Mouse (Mus musculus): ENCODE results near the gene Bscl2.
"Not testable (repeated sequence)": the region's sequence is repeated elsewhere in the genome, so short reads cannot be mapped to it uniquely, and the experiment has no call there.

The Bscl2 gene

DNA sequence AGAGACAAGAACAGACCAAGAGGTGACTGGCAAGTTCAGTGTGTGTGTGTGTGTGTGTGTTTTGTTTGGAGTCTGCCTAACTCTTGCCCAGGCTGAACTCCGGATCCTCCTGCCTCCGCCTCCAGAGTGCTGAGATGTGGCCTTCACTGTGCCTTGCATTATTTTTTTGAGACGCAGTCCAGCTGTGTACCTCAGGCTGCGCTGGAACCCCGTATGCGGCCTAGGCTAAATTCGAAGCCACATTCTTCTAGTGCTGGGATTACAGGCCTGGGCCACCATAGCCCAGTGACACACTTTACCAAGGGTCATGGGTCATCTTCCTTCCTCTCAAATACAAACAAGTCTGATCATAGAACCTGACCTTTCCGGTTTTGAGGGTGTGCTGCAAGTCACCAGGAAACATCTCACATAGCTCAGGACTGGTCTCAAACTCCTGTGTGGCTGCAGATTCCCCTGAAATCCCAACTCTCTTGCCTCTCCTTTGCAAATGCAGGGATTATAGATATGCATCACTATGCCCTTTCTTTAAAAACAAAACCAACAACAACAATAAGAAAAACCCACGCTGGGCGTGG, 35.1 kb downstream of the Bscl2 start:
- DNase-seq = no peak

GRCm38 (mm10) chr19:8875031-8875430, 37.8 kb downstream of the Bscl2 start:
- DNase-seq = peak; percentile 88

DNA sequence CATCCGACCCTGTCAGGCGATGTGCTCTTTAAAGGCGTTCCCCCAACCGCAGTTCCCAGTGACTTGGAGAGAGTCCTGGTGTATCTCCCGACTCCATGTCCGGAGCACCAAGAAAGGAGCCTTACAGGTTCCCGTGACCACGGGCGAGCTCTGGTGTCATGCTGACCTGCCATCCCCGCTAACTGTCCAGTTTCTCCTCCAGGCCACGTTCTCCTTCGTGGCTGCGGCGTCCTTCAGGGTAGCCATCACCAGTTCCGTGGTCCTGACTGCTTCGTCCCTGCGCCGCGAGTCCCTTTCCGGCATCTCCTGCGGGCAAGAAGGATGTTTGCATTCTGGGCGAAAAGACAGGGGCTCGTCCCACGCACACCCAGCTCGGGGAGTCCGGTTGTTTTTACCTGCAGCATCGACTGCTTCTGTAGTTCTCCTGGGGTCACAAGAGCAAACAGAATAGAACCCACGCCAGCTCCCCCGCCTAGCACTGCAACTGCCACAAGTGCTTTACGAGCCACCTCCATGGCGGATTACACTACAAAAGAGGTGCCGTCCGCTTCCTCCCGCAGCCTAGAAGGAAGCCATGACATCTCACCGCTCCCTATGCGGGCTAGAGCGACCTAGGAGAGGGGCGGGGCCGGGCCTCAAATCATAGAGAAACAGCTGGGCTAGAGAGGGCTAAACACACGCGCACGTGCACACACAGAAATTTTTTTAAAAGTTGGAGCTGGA, 43.2 kb downstream of the Bscl2 start, which contains the start of gene Uqcc3:
Gene Uqcc3 (minus strand): TSS at position 613 of the 723 bp plus-strand sequence.
- DNase-seq = peak; percentile 99

DNA sequence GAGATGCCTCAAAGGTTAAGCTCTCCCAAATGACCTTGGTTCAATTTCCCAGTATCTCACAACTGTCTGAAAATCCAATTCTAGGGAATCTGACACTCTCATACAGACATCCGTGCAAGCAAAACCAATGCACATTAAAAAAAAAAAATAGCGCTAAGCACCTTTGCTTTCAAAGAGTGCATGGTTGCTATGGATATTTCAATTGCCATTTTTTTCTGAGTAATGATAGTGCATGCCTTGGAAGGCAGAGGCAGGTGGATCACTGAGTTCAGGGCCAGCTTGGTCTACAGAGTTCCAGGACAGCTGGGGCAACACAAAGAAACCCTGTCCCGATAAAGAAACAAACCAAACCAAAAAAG, 43.7 kb downstream of the Bscl2 start:
- no peak for DNase-seq

GRCm38 (mm10) chr19:8883616-8884015, 46.3 kb downstream of the Bscl2 start, which contains the start of the genes Lbhd1 and Gm49403:
Gene Lbhd1, plus strand, starts transcription at chr19:8883732.
Gene Gm49403, plus strand, starts transcription at chr19:8883930.
- no peak for DNase-seq

GRCm38 (mm10) chr19:8886916-8887584, 49.8 kb downstream of the Bscl2 start:
- no peak for DNase-seq

DNA sequence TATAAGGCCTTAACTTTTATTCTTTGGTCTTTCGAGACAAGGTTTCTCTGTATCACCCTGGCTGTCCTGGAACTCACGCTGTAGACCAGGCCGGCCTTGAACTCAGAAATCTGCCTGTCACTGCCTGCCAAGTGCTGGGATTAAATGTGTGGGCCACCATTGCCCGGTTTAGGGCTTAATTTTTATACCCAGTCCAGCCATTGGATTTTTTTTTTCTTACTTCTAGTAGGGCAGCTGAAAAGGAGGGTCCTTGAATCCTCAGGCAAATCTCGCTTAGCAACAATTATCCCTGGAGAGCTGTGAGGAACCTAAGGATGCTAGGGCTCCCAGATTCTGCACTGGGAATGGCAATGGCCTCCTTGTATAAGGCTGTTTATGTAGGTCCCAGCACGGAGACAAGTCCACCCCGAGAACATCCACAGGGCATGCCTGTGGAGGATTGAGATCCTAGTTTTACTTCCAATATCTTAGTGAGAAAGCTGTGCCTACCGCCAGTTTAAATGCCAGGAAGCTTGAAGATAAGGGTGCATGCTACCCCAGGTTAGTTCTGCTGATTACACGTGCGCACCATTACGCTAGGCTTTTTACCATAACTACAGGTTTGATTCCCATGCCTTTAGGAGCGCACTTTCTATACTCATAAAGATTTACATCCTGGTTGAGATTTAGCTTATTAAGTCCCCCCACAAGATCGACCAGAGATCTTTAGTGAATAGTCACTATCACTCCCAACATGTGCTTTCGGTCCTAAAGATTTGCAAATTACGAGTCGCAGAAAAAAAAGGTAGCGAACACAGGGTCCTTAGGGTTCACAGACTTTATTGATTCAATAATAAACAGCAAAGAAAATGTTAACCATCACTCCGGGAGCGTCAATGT, 50.6 kb downstream of the Bscl2 start:
- no peak for DNase-seq

- DNase-seq = peak; percentile 100
These were observed 51.5 kb downstream of the Bscl2 start, which contains the start of the genes 1810009A15Rik and Gm49416 for GRCm38 (mm10) chr19:8888511-8889385. Gene 1810009A15Rik, plus strand, starts transcription at chr19:8888853. Gene Gm49416, plus strand, starts transcription at chr19:8888926.

GRCm38 (mm10) chr19:8892829-8893766, 55.8 kb downstream of the Bscl2 start, which contains the start of gene Ints5:
Gene Ints5, plus strand, starts transcription at chr19:8893005.
- peak; percentile 98 for DNase-seq

DNA sequence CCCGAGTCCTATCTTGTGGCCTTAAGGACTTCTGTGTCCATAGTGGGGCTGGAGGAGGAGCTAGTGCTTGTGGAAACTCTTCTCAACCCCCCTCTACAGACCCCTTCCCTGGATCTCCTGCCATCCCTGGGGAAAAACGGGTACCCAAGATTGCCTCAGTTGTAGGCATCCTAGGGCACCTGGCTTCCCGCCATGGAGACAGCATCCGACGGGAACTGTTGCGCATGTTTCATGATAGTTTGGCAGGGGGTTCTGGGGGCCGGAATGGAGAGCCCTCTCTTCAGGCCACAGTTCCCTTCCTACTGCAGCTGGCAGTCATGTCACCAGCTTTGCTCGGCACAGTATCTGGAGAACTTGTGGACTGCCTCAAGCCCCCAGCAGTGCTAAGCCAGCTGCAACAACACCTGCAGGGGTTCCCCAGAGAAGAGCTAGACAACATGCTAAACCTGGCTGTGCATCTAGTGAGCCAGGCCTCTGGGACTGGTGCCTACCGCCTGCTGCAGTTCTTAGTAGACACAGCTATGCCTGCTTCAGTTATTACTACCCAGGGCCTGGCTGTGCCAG, 58.2 kb downstream of the Bscl2 start:
- DNase-seq = peak; percentile 88

- DNase-seq = peak; percentile 89
These were observed 59.0 kb downstream of the Bscl2 start for GRCm38 (mm10) chr19:8896231-8896630.

DNA sequence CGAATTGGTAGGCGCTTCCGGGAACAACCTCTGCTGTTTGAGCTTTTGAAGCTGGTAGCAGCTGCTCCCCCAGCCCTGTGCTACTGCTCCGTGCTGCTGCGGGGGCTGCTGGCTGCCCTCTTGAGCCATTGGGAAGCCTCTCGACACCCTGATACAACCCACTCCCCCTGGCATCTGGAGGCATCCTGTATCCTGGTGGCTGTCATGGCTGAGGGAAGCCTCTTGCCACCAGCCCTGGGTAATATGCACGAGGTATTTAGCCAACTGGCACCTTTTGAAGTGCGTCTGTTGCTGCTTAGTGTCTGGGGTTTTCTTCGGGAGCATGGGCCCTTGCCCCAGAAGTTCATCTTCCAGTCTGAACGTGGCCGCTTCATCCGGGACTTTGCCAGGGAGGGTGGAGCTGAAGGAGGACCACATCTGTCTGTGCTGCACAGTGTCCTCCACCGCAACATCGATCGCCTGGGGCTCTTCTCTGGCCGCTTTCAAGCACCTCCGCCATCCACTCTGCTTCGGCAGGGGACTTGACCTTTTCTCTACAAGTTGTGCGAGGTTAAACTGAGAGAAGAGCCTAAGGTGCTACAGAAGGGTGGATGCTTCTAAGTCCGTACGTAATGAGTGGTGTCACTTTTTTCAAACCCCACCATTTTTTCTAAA, 60.1 kb downstream of the Bscl2 start:
- DNase-seq = not testable (repeated sequence)

DNA sequence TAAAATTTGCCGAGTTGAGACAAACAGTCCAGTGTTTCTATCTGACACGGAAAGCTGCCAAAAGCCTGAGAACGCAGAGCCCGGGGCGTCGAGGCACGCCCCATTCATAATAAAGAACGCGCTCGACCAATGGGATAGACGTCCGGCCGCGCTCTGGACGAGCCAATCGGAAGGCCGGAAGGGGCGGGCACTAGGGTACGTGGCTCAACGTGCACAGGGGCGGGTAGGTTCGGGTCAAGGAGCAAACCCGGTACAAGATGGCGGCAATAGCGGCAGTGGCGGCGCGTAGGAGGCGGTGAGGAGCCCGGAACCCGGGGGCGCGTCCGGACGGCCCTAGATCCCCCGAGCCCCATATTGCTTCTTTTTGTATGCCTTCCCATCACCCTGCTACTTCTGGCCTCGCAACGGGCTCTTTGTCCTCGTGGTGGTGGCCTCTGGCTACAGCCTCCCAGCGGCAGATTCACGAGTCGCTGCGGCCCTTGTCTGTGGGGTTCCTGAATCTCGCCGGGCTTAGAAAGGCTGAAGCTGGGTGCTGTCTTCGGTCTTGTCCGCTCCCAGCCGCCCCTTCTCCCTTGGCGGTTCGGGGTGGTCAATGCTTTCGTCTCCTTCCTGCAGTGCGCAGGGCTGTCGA, 60.7 kb downstream of the Bscl2 start, which contains the start of gene Ganab:
Gene Ganab (plus strand): TSS at position 207 of the 631 bp plus-strand sequence.
- peak; percentile 100 for DNase-seq

Measured in heart, adult 11 months (tissue).